Mouse (Mus musculus) left cerebral cortex, adult 2 months (tissue): ENCODE results near the gene Il1rl1. TPM values are rescaled to one million over a fixed set of nuclear protein-coding genes. Genes with fewer than 3 reads are reported as not detected.

ENCODE experiments used
- DNase-seq, 2 experiments: peaks; one replicate each; pipeline ENCODE4 v3.0.0; 2021 to 2022; ENCODE audit warnings: low spot score in 2 of 2, mixed read lengths in 1 of 2; ENCODE audit errors: extremely low spot score in 1 of 2
- H3K27ac ChIP-seq: fragments of 200-600 bp; 2 replicates; pipeline ENCODE4 v1.8.1; 2022
- H3K4me3 ChIP-seq: fragments of 200-600 bp; 2 replicates; pipeline ENCODE4 v1.8.1; 2022
- CTCF ChIP-seq: fragments of 200-600 bp; IDR thresholded peaks from 2 replicates; pipeline ENCODE4 v1.8.1; 2022; ENCODE audit warnings: antibody characterized with exemption, mild to moderate bottlenecking, moderate library complexity
- intact Hi-C: fragments of 180-260 bp; cut with DNase I; formaldehyde crosslinking; loops from one replicate; pipeline ENCODE4 v1.15.1; 2025
- total RNA-seq, 2 experiments: library from RNA; stranded (reverse); gene quantifications; 2 replicates each; pipeline ENCODE4 v1.2.3; 2021

Il1rl1 gene
- total RNA-seq, 2 experiments from 2014 or later: 0.14 TPM; not detected in 1

- no peak for DNase-seq
- H3K4me3 ChIP-seq: no peak overlapping the region
- TF ChIP-seq CTCF: no peak
- no peak overlapping the region for H3K27ac ChIP-seq
- intact Hi-C loops: no loop called here
Observed at GRCm38 (mm10) chr1:40414276-40414675, 15.1 kb upstream of the Il1rl1 start.

DNA sequence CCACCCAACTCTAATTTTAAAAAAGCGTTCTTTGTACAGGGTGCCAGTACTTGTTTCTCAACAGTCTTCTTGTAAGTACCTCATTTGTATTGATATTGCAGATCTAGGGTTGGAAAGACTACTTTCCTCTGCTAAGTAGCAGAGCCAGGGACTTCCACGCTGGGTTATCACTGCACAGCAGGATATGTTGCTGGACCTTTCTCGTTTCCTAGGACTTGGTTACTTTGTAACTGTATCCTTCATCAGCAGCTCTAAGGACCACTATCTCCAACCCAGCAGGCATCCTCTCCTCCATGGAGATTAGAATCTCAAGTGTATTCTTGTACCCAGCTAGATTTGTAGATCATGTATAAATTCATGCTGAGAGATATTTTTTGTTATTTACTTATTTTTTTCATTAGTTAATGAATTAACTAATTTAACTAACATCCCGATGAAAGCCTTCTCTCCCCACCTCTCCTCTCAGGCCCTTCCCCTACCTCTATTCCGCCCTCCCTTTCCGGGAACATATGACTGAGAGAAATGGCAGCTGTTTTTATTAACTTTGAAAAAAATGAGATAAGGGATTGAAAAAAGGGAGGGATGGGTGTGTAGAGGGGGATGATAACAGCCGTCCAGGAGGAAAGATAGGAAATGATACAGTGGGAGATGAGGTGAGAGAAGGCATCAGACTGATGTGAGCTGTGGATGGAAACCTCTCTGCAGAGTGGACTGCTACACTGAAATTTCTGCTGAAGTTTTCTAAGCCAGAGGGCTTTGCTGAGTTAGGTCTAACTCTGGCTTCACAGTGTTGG, 14.3 kb upstream of the Il1rl1 start:
- DNase-seq: no peak
- TF ChIP-seq CTCF: no peak
- Histone ChIP-seq H3K4me3 (no peak overlapping the region), H3K27ac (no peak overlapping the region)
- intact Hi-C loops: no loop called here

DNA sequence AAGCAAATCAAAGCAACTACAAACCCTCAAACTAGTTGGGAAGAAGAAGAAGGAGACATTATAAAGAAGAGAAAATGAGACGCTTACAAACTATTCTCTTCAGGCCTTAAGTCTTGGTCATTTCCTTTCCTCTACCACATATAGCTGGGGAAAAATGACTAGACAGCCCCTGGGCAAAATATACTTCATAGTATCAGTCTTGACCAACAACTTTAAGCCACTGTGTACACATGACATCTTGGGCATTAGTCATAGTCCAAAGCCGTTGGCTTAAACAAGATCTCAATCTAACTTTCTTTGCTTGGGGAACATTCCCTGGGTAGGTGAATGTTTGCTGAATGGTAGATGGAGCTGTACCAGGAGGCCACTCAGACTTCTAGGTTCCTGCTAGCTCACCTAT, 12.3 kb upstream of the Il1rl1 start:
- no peak for TF ChIP-seq CTCF
- H3K27ac ChIP-seq: no peak overlapping the region
- no peak for DNase-seq
- intact Hi-C loops: no loop called here
- H3K4me3 ChIP-seq: no peak overlapping the region

DNA sequence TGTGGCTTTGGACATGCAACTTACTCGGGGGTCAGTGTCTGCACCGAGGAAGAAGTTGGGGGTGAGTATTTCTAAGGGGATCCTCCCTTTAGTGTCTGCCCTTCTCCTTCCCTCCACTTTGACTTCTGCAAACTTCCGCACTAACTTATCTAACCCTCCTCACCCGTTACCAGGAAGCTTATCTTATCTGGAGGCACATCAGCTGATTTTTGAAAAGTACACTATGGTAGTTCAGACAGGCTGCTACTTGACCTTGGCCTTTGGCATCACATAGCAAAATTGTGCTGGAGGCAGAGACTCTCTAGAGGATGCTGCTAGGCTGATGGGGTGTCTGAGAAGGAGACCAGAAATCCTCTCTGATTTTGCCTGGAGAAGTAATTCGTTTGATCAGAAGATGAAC, 10.9 kb upstream of the Il1rl1 start:
- no peak for TF ChIP-seq CTCF
- H3K4me3 ChIP-seq: no peak overlapping the region
- intact Hi-C loops: no loop called here
- DNase-seq: no peak
- no peak overlapping the region for H3K27ac ChIP-seq

GRCm38 (mm10) chr1:40423892-40424291, 5.5 kb upstream of the Il1rl1 start:
- no peak for TF ChIP-seq CTCF
- no peak overlapping the region for H3K27ac ChIP-seq
- intact Hi-C loops: no loop called here
- no peak overlapping the region for H3K4me3 ChIP-seq
- no peak for DNase-seq

- no peak for TF ChIP-seq CTCF
- DNase-seq: no peak
- Histone ChIP-seq H3K27ac (no peak overlapping the region), H3K4me3 (no peak overlapping the region)
- intact Hi-C loops: no loop called here
Observed at GRCm38 (mm10) chr1:40427270-40427669, 2.1 kb upstream of the Il1rl1 start.

- TF ChIP-seq CTCF: no peak
- Histone ChIP-seq H3K4me3 (no peak overlapping the region), H3K27ac (no peak overlapping the region)
- intact Hi-C loops: no loop called here
- DNase-seq: no peak
Observed at GRCm38 (mm10) chr1:40427901-40428300, 1.5 kb upstream of the Il1rl1 start.

DNA sequence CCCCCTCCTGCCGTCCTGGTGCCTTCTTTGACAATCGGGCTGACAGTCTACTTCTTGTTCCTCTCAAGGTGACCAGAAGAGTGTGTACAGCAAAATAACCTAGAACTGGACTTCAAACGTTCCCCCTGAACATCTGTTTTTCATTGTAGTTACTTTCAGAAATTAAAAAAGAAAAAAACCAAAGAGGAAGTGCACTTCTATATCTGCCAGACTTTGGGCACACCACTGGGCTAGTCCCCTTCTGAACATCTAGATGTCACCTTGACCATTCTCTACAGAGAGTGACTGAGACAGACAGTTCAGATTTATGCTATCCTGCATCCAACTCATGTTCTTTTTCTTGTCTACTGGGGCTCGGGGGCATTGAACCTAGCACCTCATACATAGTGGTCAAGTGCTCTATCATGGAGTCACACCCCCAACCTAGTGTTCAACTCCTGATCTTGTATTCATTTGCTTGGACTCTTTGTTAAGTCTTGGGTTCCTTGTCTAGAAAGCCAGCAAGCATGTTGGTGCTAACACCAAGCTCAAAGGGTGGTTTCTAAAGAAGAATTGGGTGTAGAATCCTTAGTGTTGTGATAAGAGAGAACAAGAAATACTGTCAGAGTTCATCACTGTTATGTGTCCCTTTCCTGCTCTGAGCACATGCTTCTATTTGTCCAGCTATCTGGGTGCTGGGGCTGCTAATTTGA, 919 bp downstream of the Il1rl1 start:
- H3K27ac ChIP-seq: no peak overlapping the region
- TF ChIP-seq CTCF: no peak
- DNase-seq: no peak
- intact Hi-C loops: no loop called here
- no peak overlapping the region for H3K4me3 ChIP-seq

GRCm38 (mm10) chr1:40432169-40432568, 2.8 kb downstream of the Il1rl1 start:
- DNase-seq: no peak
- no peak overlapping the region for H3K27ac ChIP-seq
- intact Hi-C loops: no loop called here
- H3K4me3 ChIP-seq: no peak overlapping the region
- no peak for TF ChIP-seq CTCF

DNA sequence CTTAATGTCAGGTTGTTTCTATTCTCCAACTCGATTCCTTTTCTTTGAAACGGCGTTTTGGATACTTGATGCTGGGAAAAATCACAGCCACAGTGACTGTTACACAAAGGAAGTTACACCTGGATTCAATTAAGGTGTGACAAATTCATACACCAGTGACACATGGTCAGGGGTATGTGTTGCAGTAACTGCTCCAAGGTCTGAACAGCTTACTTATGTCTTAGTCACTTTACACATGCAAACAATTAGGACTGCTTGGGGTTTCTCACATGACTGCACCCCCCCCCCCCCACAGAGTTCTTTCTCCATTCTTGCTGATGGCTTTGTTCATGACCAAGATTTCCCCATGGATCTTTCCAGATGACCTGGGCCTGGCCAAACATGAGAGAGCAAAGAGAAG, 6.6 kb downstream of the Il1rl1 start:
- TF ChIP-seq CTCF: no peak

GRCm38 (mm10) chr1:40437340-40437739, 8.0 kb downstream of the Il1rl1 start:
- intact Hi-C loops: no loop called here
- no peak for TF ChIP-seq CTCF
- Histone ChIP-seq H3K4me3 (no peak overlapping the region), H3K27ac (no peak overlapping the region)
- no peak for DNase-seq

More for the DNA sequence above, 6.6 kb downstream of the Il1rl1 start:
- no peak overlapping the region for H3K27ac ChIP-seq
- DNase-seq: no peak
- H3K4me3 ChIP-seq: no peak overlapping the region
- intact Hi-C loops: no loop called here

DNA sequence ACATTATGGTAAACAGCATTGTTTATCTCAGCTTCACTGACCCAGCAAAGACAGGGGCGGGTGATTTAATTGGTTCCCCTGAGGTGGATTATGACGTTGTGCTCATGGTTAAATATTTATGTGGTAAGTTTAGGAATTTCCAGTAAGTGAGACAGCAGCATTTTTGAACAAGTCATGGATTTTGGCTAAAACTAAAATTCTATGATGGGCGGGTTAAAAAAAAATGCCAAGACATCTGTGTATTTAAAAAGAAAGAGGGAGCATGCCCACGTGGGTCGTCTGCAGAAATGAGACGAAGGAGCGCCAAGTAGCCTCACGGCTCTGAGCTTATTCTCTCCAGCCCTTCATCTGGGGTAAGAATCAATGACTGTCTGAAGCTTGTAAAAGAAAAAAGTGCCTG, 10.1 kb downstream of the Il1rl1 start:
- TF ChIP-seq CTCF: no peak
- no peak for DNase-seq
- intact Hi-C loops: no loop called here
- Histone ChIP-seq H3K27ac (no peak overlapping the region), H3K4me3 (no peak overlapping the region)
